Mouse (Mus musculus) cerebellum, adult 2 months (tissue): ENCODE results near the gene Wdr11. TPM values are rescaled to one million over a fixed set of nuclear protein-coding genes. Genes with fewer than 3 reads are reported as not detected.

ENCODE experiments used
- DNase-seq, 2 experiments: peaks; one replicate each; pipeline ENCODE4 v3.0.0; 2021
- H3K27ac ChIP-seq: fragments of 200-500 bp; 2 replicates; pipeline ENCODE4 v1.5.1; 2012; ENCODE audit warnings: low read length, control low read depth, inconsistent platforms; ENCODE audit not compliant: insufficient read depth
- H3K27me3 ChIP-seq: fragments of 200-500 bp; 2 replicates; pipeline ENCODE4 v1.6.1; 2012; ENCODE audit warnings: inconsistent platforms, mild to moderate bottlenecking, low read length, moderate library complexity; ENCODE audit not compliant: control insufficient read depth, insufficient read depth
- H3K4me1 ChIP-seq: fragments of 200-500 bp; 2 replicates; pipeline ENCODE4 v1.6.1; 2011; ENCODE audit warnings: low read length; ENCODE audit not compliant: control insufficient read depth, insufficient read depth
- H3K4me3 ChIP-seq: fragments of 200-500 bp; replicated peaks from 2 replicates; pipeline ENCODE3; 2011; ENCODE audit warnings: mild to moderate bottlenecking, low read depth, low read length, control low read depth; ENCODE audit not compliant: insufficient read depth
- CTCF ChIP-seq: fragments of 200-500 bp; IDR thresholded peaks from 2 replicates; pipeline ENCODE4 v1.5.1; 2011; ENCODE audit warnings: low read depth, mild to moderate bottlenecking, control low read depth, low read length, moderate library complexity, borderline replicate concordance; ENCODE audit not compliant: insufficient read depth
- POLR2A ChIP-seq: fragments of 200-500 bp; IDR thresholded peaks from 2 replicates; pipeline ENCODE4 v1.6.1; 2011; ENCODE audit warnings: low read length, control low read depth, borderline replicate concordance; ENCODE audit not compliant: insufficient read depth
- whole genome bisulfite sequencing: fragments of 180-500 bp; shearing (Covaris S2); methylation state at CpG from one replicate; pipeline ENCODE4 v1.1.7; 2018; 5-methylcytosine and 5-hydroxymethylcytosine counted together
- polyA plus RNA-seq: library from polyadenylated mRNA; depleted of rRNA; stranded (reverse); fragments of >200 nt; gene quantifications from 2 replicates; pipeline ENCODE4 v1.2.3, GENCODE M21; 2012

Wdr11 gene
- polyA plus RNA-seq, 1 experiment: 32.8 TPM

GRCm38 (mm10) chr7:129665411-129665810, 73.7 kb downstream of the Wdr11 start:
- no peaks in the 10 kb centered on the region for H3K4me1 ChIP-seq
- H3K27me3 ChIP-seq: no peaks in the 10 kb centered on the region
- no peak for DNase-seq
- no peak for TF ChIP-seq POLR2A
- no peak for TF ChIP-seq CTCF
- WGBS: 78% methylated on average over 3 of the region's 3 CpGs
- no peak overlapping the region for H3K27ac ChIP-seq
- no peak overlapping the region for H3K4me3 ChIP-seq

GRCm38 (mm10) chr7:129665921-129666320, 74.3 kb downstream of the Wdr11 start:
- DNase-seq: no peak
- no peak for TF ChIP-seq POLR2A
- no peak for TF ChIP-seq CTCF
- Histone ChIP-seq H3K4me3 (no peak overlapping the region), H3K27ac (no peak overlapping the region), H3K27me3 (no peaks in the 10 kb centered on the region), H3K4me1 (no peaks in the 10 kb centered on the region)
- 59% methylated on average over 6 of the region's 6 CpGs for WGBS

GRCm38 (mm10) chr7:129666526-129666925, 74.9 kb downstream of the Wdr11 start:
- TF ChIP-seq CTCF (no peak), POLR2A (no peak)
- Histone ChIP-seq H3K4me1 (no peaks in the 10 kb centered on the region), H3K4me3 (no peak overlapping the region), H3K27me3 (no peaks in the 10 kb centered on the region), H3K27ac (no peak overlapping the region)
- 52% methylated on average over 2 of the region's 2 CpGs for WGBS
- DNase-seq: no peak

GRCm38 (mm10) chr7:129670280-129670679, 78.6 kb downstream of the Wdr11 start:
- no peak overlapping the region for H3K4me3 ChIP-seq
- DNase-seq: no peak
- H3K27me3 ChIP-seq: no peaks in the 10 kb centered on the region
- peaks cover 3% of the 10 kb centered on the region; the same call in 1 of the 2 replicates for H3K4me1 ChIP-seq
- 82% methylated on average over 10 of the region's 10 CpGs for WGBS
- no peak for TF ChIP-seq POLR2A
- no peak for TF ChIP-seq CTCF
- no peak overlapping the region for H3K27ac ChIP-seq

- Histone ChIP-seq H3K27ac (no peak overlapping the region), H3K4me1 (peaks cover 3% of the 10 kb centered on the region; the same call in 1 of the 2 replicates), H3K27me3 (no peaks in the 10 kb centered on the region), H3K4me3 (no peak overlapping the region)
- TF ChIP-seq CTCF: no peak
- TF ChIP-seq POLR2A: no peak
- no peak for DNase-seq
- 93% methylated on average over 18 of the region's 18 CpGs for WGBS
Measured at GRCm38 (mm10) chr7:129671675-129672651, 80.3 kb downstream of the Wdr11 start.

GRCm38 (mm10) chr7:129673776-129674175, 82.1 kb downstream of the Wdr11 start:
- DNase-seq: no peak
- 48% methylated on average over 9 of the region's 9 CpGs for WGBS
- H3K27me3 ChIP-seq: no peaks in the 10 kb centered on the region
- no peak overlapping the region for H3K4me3 ChIP-seq
- H3K27ac ChIP-seq: no peak overlapping the region
- H3K4me1 ChIP-seq: peaks cover 3% of the 10 kb centered on the region; the same call in 1 of the 2 replicates
- no peak for TF ChIP-seq POLR2A
- TF ChIP-seq CTCF: no peak

- TF ChIP-seq CTCF (no peak), POLR2A (no peak)
- Histone ChIP-seq H3K4me1 (peaks cover 3% of the 10 kb centered on the region; the same call in 1 of the 2 replicates), H3K4me3 (no peak overlapping the region), H3K27me3 (no peaks in the 10 kb centered on the region), H3K27ac (no peak overlapping the region)
- peak in 1 of 2 experiments; percentile 24 for DNase-seq
- 18% methylated on average over 4 of the region's 4 CpGs for WGBS
Measured at GRCm38 (mm10) chr7:129674558-129674957, 82.9 kb downstream of the Wdr11 start.

- WGBS: 93% methylated on average over 6 of the region's 6 CpGs
- H3K27ac ChIP-seq: no peak overlapping the region
- no peak for DNase-seq
- TF ChIP-seq CTCF (no peak), POLR2A (no peak)
- H3K4me1 ChIP-seq: peaks cover 3% of the 10 kb centered on the region; the same call in 1 of the 2 replicates
- no peaks in the 10 kb centered on the region for H3K27me3 ChIP-seq
- no peak overlapping the region for H3K4me3 ChIP-seq
Measured at GRCm38 (mm10) chr7:129675852-129676251, 84.2 kb downstream of the Wdr11 start.
